Mouse (Mus musculus): ENCODE results near the gene Tpp2.
"Not testable (repeated sequence)": the region's sequence is repeated elsewhere in the genome, so short reads cannot be mapped to it uniquely, and the experiment has no call there.

Tpp2 gene

DNA sequence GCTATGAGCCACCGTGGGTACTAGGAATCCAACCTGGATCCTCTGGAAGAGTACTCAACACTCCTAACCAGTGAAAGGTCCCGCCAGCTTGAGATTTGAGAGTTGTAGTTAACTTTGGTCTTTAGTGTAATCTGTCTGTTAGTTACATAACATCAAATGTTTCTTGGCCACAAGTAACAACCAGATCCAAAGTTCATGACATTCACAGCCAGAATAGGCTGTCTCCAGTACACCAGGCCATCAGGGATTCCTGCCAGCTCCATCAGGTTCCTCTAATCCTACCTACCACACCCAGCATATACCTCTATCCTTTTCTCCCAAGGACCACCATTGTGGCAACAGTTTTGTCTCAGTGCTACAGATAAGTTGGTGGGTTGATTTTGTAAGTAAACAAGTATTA lies 82.1 kb downstream of the Tpp2 start:
- DNase-seq (ENCODE audit: low read depth, low spot score): no peak

DNA sequence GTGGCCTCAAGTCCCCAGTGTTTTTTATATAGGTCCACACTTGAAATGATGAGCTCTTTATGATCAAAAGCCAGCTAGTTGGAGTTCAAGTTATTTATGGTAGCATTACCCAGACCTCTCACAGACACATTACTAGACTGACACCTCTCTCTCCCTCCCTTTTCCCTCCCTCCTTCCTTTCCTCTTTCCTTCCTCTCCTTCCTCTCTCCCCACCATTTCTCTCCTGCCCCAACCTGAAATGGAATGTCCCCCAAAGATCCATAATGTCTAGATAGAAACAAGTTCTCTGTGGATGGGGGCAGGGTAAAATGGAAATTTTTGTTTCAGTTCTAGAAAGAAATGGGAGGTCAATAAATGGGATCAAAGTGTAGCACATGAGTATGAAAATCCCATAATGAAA lies 86.5 kb downstream of the Tpp2 start, which contains the start of gene Mettl21c:
Gene Mettl21c, minus strand, starts transcription at position 101 of the 400 bp plus-strand sequence.
- no peak for DNase-seq (ENCODE audit: low read depth, low spot score)

- no peak for DNase-seq (ENCODE audit: low read depth, low spot score)
Measured at GRCm38 (mm10) chr1:44022656-44023055, 89.2 kb downstream of the Tpp2 start.

GRCm38 (mm10) chr1:44027651-44028050 lies 94.2 kb downstream of the Tpp2 start:
- no peak for DNase-seq (ENCODE audit: low read depth, low spot score)

- no peak for DNase-seq (ENCODE audit: low read depth, low spot score)
Measured at GRCm38 (mm10) chr1:44032213-44032612, 98.8 kb downstream of the Tpp2 start.

- no peak for DNase-seq (ENCODE audit: low read depth, low spot score)
Measured at GRCm38 (mm10) chr1:44032948-44033347, 99.5 kb downstream of the Tpp2 start.

- peak; percentile 79 for DNase-seq (ENCODE audit: low read depth, low spot score)
Measured at GRCm38 (mm10) chr1:44041797-44042554, 108.5 kb downstream of the Tpp2 start.

DNA sequence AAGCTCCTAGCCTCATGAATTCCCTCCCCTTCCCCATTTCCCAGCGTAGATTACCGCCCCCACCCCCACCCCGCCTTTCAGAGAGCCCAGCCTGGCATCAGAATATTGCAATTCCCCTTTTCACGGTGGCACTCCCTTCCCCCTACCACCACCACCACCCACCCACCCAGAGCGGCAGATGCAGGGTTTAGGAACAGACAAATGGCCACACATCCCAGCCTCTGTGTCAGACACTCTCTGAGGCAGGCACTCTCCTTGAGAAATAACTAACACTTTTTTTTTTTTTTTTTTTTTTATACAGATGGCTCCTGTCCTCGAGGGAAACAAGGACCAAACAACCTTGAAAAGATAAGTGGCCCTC lies 109.1 kb downstream of the Tpp2 start:
- no peak for DNase-seq (ENCODE audit: low read depth, low spot score)

GRCm38 (mm10) chr1:44045689-44046088 lies 112.2 kb downstream of the Tpp2 start:
- not testable (repeated sequence) for DNase-seq (ENCODE audit: low read depth, low spot score)

- no peak for DNase-seq (ENCODE audit: low read depth, low spot score)
Measured at GRCm38 (mm10) chr1:44046556-44046955, 113.1 kb downstream of the Tpp2 start.
